Mouse (Mus musculus) bone marrow macrophage, adult 2 months (primary cell): ENCODE data around the gene Kcmf1. TPM values are rescaled to one million over a fixed set of nuclear protein-coding genes. Genes with fewer than 3 reads are reported as not detected.

ENCODE experiments used
- H3K27ac ChIP-seq: 2 replicates; pipeline ENCODE4 v1.5.1; 2012; ENCODE audit warnings: low read depth, low read length; ENCODE audit not compliant: insufficient read depth
- H3K4me1 ChIP-seq: 2 replicates; pipeline ENCODE4 v1.6.1; 2012; ENCODE audit warnings: low read length; ENCODE audit not compliant: control insufficient read depth, insufficient read depth
- H3K4me3 ChIP-seq: 2 replicates; pipeline ENCODE4 v1.5.1; 2012; ENCODE audit warnings: mild to moderate bottlenecking, low read length, moderate library complexity; ENCODE audit not compliant: insufficient read depth
- CTCF ChIP-seq: IDR thresholded peaks from 2 replicates; pipeline ENCODE4 v1.5.1; 2012; ENCODE audit warnings: low read depth, mild to moderate bottlenecking, low read length, moderate library complexity
- POLR2A ChIP-seq: IDR thresholded peaks from 2 replicates; pipeline ENCODE4 v1.6.1; 2012; ENCODE audit warnings: mild to moderate bottlenecking, low read depth, low read length, borderline replicate concordance
- polyA plus RNA-seq: library from polyadenylated mRNA; stranded (reverse); fragments of >200 nt; gene quantifications from 2 replicates; pipeline ENCODE4 v1.2.4, GENCODE M21; 2012; ENCODE audit not compliant: missing spikeins, insufficient read depth, insufficient read length

Kcmf1 gene
- polyA plus RNA-seq: 73.8 and 76.3 TPM in 2 replicates

DNA sequence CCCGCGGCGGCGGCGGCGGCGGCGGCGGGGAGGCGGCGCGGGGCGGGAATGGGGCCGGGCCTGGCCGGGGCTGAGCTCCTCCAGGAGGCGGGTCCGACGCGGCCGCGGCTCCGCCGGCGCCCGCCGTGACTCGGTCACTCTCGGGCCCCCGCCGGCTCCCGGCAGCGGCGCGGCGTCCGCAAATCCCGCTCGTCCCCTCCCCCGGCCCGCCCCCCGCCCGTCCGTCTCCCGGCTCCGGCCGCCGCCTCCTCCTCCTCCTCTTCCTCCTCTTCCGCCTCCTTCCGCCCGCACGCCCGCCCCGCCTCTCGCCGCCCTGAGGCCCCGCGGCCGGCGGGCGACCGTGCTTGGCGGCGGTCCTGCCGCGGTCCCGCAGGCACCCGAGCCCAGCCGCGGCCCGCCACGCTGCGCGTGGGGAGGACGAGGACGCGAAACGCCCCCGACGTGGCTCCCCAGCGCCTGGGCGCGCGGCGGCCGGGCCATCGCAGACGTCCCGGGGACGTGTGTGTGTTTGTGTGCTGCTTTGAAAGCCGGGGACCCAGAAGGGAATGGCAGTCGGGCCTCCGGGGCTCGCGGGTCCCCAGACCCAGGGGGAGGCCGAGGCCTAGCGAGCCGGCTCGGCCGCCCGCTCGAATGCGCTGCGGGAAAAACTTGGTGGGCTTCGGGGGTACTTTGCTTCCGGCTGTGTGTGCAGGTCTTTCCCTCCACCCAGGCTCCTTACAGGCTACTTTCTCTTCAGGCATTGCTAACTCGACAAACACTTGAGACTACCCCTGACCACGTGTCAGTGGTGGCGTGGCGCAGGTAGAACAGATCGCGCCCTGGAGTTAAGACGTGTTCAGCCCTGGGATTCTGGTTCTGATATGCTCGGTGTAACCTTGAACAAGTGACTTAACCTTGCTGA lies at the start of gene Kcmf1:
Gene Kcmf1, minus strand, starts transcription at position 199 of the 901 bp plus-strand sequence.
- H3K4me3 ChIP-seq: peak within 1 kb of the TSS; percentile 74
- TF ChIP-seq CTCF (no peak), POLR2A (no peak)
- H3K4me1 ChIP-seq: peaks cover 23% of the 10 kb centered on the region
- H3K27ac ChIP-seq: peak within 1 kb of the TSS; percentile 88

GRCm38 (mm10) chr6:72949161-72949756 lies 49.5 kb upstream of the Kcmf1 start:
- Histone ChIP-seq H3K4me3 (no peak overlapping the region), H3K27ac (no peak overlapping the region), H3K4me1 (peaks cover 3% of the 10 kb centered on the region; the same call in 1 of the 2 replicates)
- TF ChIP-seq POLR2A: no peak
- TF ChIP-seq CTCF: no peak

DNA sequence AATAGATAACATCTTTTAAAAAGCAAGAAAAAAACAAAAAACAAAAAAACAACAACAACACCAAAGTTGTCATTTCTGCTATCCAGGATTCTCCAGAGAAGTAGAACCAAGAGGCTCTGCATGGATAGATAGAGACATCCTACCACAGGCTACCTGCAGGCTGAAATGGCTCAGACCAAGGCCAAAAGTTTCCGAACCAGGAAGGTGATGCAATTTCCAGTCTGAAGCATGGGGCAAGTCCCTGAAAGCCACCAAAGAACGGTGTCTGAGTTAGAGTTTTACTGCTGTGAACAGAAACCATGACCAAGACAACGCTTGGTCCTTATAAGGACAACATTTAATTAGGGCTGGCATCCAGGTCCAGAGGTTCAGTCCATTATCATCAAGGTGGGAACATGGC lies 48.6 kb upstream of the Kcmf1 start:
- no peak overlapping the region for H3K4me3 ChIP-seq
- no peaks in the 10 kb centered on the region for H3K4me1 ChIP-seq
- TF ChIP-seq POLR2A: no peak
- no peak for TF ChIP-seq CTCF
- no peak overlapping the region for H3K27ac ChIP-seq

DNA sequence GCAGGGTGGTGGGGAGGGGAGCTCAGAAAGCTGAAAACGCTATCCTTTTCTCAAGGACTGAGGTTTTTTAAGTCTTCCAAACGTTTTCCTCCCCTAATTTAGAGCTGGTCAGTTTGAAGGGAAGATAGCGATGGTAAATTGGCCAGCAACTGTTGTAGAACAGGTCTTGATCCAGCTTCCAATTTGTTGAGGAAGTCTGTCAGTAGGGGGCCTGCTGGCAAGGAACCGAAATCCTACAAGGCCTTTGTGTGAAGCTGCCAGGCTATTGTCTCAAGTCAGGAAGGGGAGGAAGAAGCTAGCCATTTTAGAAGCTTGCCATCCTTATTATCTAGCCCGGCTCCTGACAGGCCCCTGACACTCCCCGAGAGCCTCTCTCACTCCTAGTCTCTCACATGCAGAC lies 48.2 kb upstream of the Kcmf1 start:
- TF ChIP-seq CTCF (no peak), POLR2A (no peak)
- no peaks in the 10 kb centered on the region for H3K4me1 ChIP-seq
- no peak overlapping the region for H3K4me3 ChIP-seq
- H3K27ac ChIP-seq: no peak overlapping the region

DNA sequence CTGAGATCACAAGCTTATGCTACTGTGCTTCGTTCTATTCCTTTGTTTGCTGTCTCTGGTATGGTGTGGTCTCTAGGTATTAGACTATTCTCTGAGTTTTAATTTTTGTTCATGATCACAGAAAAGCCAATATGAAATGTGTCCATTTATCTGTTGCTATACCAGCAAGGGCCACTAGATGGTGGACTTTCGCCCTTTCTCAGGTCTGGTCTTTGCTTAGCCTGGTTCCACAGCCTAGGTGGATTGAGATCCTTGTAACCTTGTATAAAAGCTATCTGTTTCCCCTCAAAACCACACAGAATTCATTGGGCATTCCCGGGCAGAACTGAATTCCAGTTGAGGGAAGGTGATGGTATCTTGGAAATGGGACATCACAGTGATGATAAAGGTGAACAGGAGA lies 40.7 kb upstream of the Kcmf1 start:
- no peak for TF ChIP-seq POLR2A
- no peak for TF ChIP-seq CTCF
- no peak overlapping the region for H3K27ac ChIP-seq
- no peak overlapping the region for H3K4me3 ChIP-seq
- peaks cover 18% of the 10 kb centered on the region for H3K4me1 ChIP-seq

GRCm38 (mm10) chr6:72937859-72938258 lies 38.1 kb upstream of the Kcmf1 start:
- TF ChIP-seq POLR2A (no peak), CTCF (no peak)
- peak overlapping the region; percentile 0; the same call in 1 of the 2 replicates for H3K4me3 ChIP-seq
- H3K27ac ChIP-seq: peak overlapping the region; percentile 9; the same call in 1 of the 2 replicates
- H3K4me1 ChIP-seq: peaks cover 24% of the 10 kb centered on the region

DNA sequence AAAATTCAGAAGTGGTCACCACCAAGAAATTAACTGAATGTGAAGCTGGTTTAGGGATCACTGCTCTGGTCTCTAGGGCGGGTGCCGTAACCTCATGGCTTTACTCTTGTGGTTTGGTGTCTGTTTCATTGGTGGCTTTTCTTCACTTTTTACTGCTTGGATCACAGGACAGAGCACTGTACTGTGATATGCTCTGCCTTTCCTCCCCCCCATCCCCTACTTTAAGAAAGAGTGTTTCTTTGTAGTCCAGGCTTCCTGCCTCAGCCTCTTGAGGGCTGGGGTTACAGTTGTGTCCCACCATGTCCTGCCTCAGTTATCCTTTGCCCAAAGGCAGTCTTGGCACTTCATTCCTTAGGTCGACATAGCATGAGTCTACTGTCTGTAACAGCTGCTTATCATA lies 37.7 kb upstream of the Kcmf1 start:
- TF ChIP-seq CTCF (no peak), POLR2A (no peak)
- H3K4me3 ChIP-seq: no peak overlapping the region
- peak overlapping the region; percentile 9; the same call in 1 of the 2 replicates for H3K27ac ChIP-seq
- peaks cover 24% of the 10 kb centered on the region for H3K4me1 ChIP-seq

GRCm38 (mm10) chr6:72932955-72933354 lies 33.2 kb upstream of the Kcmf1 start:
- H3K4me1 ChIP-seq: peaks cover 28% of the 10 kb centered on the region
- peak overlapping the region; percentile 42 for H3K27ac ChIP-seq
- no peak overlapping the region for H3K4me3 ChIP-seq
- TF ChIP-seq CTCF: no peak

DNA sequence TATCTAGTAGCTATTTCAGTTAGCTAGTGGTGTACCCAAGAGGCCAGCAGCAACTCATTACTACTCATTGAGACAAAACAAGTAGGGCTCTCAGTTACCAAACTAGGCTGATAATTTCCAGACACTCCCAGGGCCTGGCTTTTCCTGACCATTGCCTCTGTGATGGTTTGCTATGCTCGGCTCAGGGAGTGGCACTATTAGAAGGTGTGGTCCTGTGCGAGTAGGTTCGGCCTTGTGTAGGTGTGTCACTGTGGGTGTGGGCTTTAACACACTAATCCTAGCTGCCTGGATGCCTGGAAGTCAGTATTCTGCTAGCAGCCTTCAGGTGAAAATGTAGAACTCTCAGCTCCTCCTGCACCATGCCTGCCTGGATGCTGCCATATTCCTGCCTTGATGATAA lies 31.8 kb upstream of the Kcmf1 start:
- Histone ChIP-seq H3K27ac (no peak overlapping the region), H3K4me3 (no peak overlapping the region), H3K4me1 (peaks cover 32% of the 10 kb centered on the region)
- no peak for TF ChIP-seq CTCF
- no peak for TF ChIP-seq POLR2A

- H3K4me1 ChIP-seq: peaks cover 34% of the 10 kb centered on the region
- H3K4me3 ChIP-seq: no peak overlapping the region
- TF ChIP-seq POLR2A (no peak), CTCF (no peak)
- H3K27ac ChIP-seq: peak overlapping the region; percentile 20; the same call in 1 of the 2 replicates
Observed at GRCm38 (mm10) chr6:72929795-72930398, 30.1 kb upstream of the Kcmf1 start.
